Mouse (Mus musculus): Measurements from ENCODE around the gene 4933407L21Rik.

The 4933407L21Rik gene

DNA sequence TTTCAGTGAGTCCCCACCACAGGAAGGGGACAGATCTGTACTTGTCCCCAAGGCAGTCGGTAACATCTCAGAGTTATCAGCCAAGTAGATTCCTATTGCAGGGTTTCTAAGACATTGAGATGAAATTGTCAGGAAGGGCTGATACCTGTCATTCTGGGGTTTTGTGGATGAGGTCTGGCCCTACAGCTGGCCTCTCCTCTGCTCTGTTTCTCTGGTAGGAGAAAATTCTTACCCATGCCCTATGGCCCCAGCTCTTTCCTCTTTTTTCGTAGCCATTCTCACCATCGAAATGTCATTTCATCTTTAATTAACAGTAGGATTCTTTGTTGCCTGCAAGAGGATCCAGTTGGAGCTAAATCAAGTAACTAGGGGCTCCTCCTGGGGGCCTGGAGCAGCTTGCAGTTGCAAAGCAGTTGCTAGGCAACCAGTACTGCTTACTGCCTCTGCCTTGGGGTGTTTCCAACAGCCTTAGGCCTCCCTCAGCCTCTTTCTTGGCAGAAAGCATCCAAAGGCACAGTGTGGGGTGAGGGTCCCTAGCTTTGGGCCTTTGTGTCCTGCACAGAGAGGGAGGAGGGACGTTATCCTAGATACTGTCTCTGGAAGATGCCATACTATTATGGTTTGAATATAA, at the start of gene 4933407L21Rik:
Gene 4933407L21Rik, plus strand, starts transcription at position 427 of the 631 bp plus-strand sequence.
- in situ Hi-C loops (cut with MboI; ENCODE audit: unreplicated experiment in 2 of 2): loop anchor here (25.0 kb wide), 1 partner anchor 409 kb away; no protein-coding TSS in a partner anchor

DNA sequence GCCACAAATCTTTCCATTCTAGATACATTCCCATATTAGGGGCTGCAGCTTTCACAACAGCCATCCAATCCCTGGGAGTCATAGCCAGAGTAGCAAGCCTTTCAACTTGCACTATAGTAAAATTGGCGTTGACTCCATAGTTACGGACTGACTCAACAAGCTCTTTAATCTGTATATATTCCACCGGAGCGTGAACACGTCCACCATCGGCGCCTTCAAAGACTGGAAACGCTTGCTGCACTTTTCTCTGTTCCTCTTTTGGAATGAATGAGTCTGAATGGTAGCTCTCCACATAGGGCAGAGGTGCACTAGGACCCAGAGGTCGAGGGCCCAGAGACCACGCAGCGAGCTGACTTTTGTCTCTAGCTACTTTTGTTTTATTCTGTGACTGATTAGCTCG, 46.3 kb upstream of the 4933407L21Rik start:
- in situ Hi-C loops (cut with MboI; ENCODE audit: unreplicated experiment in 2 of 2): no loop called here

DNA sequence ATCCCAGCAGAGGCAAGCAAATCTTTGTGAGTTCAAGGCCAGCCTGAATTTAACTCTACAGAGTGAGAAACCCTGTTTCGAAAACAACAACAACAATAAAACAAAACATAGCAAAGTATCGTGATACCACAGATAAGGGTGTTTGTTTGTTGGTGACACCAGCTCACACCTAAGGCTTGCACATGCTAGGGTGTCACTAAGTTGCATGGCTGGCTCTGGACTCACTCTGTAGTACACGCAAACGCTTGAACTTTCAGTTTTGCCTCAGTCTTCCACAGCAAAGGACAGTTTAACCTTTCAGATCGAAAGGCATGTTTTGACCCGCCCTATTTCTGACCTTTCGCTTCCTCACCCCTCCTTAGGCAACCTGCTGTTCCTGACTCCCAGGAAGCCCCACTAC, 41.1 kb upstream of the 4933407L21Rik start:
- in situ Hi-C loops (cut with MboI; ENCODE audit: unreplicated experiment in 2 of 2): no loop called here

DNA sequence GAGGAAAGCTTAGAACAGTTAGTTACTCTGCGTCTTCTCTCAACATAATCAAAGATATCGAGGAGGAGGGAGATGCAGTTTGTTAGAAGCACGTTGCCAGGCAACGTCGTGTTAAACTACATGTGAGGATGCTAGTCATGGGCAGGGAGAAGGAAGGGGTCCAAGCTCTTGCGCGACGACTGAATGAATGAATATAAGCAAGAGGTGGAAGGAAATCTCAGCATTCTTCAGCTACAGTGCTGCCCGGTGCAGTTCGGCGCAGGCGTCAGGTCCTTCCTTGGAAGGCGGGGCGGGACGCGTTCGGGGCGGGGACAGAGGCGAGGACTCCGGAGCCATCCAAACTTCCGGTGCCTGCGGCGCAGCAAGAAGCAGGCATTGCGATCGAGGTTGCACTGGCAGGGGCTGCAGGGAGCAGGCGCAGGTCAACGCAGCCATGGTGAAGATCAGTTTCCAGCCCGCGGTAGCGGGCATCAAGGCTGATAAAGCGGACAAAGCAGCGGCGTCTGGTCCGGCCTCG, 34.0 kb upstream of the 4933407L21Rik start, which contains the start of gene Itm2c:
Gene Itm2c, plus strand, starts transcription at position 51 of the 517 bp plus-strand sequence.
- in situ Hi-C loops (cut with MboI; ENCODE audit: unreplicated experiment in 2 of 2): no loop called here

DNA sequence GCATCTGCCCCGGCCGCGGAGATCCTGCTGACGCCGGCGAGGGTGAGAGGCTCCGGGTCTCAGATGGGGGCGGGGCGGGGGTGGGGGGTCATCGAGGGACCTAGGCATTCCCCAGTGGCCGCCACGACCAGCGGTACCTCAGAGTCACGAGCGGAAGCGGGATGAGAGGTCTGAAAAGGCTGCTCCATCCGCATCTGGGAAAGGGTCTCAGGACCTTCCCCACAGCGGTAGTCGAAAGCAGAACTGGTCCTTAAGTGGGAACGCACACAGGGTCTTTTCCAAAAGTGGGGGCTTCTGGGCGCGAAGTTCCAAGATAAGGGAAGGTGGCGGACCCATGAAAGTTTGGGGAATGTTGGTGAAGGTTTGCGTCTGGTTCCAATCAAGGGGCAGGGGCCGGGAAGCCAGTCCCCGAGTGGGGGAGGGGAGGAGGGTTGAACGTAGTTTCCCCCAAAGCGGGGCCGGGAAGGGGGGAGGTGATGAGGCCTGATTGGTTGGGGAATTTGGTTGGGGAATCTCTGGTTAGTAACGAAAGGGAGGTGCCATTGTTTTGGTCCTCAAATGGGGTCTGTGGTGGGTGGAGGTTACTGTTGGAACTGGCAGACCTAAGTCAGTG, 33.4 kb upstream of the 4933407L21Rik start:
- in situ Hi-C loops (cut with MboI; ENCODE audit: unreplicated experiment in 2 of 2): no loop called here

DNA sequence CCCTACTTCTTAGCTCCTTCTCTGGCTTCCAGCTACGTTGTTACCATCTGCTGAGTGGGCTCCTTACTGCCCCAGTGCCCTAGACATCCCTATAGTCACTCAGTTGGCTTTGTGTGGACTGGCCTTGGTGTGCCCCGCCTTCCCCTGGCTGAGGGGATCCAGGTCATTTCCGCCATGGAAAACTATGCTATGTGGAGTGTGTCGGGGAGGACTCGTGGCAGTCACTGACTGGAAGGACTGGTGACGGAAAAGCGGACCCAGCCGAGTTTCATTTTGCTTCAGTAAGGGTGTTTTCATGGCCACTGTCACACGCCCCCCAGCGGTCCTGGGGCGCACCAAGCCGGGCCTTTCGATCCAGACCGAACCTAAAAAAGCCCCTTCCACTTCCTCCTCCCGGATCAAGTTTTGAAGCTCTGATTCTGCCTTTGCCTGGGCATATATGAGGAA, 32.9 kb upstream of the 4933407L21Rik start:
- in situ Hi-C loops (cut with MboI; ENCODE audit: unreplicated experiment in 2 of 2): no loop called here

DNA sequence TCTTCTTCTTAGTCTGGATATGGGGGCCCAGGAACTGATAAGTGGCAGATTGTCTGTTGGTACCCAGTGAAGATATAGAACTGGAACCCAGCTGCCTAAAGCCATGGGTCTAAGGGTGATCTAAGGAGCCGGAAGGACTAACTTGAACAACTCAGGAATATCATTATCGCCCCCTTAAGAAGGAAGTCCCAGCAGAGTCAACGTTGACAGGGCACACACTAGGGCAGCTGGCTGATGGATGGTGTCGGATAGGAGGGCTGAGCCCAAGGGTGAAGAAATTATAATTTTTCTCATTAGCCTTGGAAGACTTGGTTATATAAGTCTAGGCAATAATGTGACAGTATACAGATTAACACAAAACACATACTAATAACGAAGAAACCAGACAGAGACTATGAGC, 32.2 kb upstream of the 4933407L21Rik start:
- in situ Hi-C loops (cut with MboI; ENCODE audit: unreplicated experiment in 2 of 2): no loop called here

DNA sequence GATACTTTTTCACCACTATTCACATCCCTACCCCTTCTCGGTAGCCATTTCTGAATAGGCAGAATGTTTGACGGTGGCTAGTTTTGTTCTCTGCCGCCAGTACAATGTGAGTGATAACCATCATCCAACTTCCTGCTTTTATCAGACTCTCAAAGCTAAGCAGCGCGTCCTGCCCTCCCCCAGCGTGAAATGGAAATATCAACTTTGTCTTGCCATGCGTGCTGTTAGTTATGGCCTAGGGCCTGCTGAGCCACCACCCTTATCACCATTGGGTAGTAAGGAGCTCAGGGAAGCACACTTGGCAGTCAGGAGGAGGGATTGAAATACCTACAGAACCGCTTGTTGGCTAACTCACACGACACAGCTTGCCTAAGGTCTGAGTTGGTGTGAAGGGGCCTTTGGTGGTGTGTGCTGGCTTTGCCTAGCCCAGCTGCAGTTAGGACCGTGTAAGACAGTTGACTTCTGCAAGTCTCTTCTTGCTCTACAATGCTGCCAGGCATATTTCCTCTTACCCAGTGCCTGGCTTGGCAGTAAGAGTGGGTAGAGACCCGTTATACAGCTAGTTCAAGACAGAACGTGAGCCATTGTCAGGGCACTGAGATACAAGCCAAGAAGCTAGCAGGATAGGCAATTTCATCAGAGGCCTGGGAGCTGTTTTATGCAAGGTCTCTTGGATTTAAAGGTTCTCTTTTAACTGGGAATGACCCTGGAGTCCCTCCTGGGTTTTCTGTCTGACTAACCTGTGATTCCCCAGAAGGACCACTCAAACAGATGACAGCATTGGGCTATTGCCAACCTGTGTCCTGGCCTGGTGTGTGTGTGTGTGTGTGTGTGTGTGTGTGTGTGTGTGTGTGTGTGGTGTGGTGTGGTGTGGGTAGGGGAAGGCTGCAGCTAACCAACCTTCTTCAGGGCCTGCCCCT, 31.2 kb upstream of the 4933407L21Rik start:
- in situ Hi-C loops (cut with MboI; ENCODE audit: unreplicated experiment in 2 of 2): no loop called here

DNA sequence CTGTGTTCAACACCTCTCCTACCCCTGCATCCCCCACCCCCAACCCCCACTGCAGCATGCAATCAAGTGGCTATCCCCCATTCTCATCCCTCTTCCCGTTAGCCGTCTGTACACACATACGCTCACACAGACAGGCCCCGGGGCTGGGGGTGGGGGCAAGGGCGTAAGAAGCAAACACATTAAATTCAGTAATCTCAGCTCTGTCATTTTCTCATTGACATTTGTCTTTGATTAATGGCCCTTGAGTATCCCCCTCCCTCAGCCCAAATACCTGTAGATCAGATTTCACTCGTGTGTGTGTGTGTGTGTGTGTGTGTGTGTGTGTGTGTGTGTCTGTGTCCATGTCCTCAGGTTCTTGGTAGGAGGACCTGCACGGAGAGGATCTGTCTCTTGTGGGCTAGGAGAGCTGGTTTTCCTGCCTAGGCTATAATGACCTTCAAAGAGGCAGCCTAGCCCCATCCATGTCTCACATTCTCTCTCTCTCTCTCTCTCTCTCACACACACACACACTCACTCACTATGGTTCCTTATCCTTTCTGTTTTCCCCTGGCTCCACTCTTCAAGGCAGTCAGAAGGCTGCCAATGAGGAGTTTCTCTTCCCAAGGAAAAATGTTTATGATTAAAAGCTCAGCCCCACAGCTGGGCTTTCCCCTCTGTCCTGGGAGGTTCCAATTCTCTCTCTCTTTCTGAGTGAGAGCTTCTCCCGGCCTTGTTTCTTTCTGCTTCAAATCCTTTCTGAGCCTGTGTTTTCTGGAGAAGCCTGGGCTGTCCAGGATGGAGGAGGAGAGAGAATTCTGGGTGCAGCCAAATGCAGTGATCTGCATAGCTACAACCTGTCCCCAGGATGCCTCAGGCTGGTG, 30.2 kb upstream of the 4933407L21Rik start:
- in situ Hi-C loops (cut with MboI; ENCODE audit: unreplicated experiment in 2 of 2): no loop called here

DNA sequence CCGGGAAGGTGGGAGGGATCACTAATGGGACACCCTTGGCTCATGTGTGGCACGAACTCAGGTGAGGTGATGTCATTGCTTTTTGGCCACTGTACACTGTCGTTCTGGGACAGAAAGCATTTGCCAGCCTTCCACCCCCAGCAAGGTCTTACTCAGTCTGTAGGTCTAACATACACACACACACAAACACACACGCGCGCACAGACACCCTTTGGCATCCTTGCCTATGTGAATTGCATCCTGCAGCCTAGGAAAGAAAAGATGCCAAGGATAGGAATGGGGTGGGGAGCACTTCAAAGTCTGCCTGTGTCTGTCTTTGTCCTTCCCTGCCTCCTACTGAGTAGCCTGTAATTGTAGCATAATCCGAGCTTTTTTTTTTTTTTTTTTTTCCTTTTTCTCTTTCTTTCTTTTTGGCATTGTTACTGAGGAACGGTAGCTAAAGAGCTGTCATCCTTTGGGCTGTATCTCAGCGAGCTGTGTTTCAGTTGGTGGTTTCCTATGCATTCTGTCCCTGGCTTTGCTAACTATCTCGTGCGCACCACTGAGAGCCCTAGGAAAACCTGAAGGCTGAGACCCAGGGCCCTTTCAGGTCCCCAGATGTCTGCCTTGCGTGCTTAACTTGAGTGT, 29.4 kb upstream of the 4933407L21Rik start:
- in situ Hi-C loops (cut with MboI; ENCODE audit: unreplicated experiment in 2 of 2): no loop called here

DNA sequence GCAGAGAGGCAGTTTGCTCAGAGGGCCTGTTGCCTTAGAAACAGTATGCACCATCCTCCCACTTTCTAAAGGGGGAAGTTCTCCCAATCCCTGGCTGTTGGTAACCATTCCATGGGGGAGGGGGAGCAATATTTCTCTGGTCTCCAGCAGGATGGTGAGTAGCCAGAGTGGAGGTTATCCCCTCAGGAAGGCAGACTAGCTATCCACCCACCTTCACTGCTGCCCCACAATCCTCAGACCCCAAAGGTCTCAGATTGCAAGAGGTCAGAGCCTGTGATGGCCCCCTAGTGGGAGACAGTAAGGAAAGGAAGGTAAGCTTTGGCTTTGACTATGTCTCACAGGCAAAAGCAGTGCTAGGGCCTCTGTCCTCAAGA, 28.9 kb upstream of the 4933407L21Rik start:
- in situ Hi-C loops (cut with MboI; ENCODE audit: unreplicated experiment in 2 of 2): no loop called here

DNA sequence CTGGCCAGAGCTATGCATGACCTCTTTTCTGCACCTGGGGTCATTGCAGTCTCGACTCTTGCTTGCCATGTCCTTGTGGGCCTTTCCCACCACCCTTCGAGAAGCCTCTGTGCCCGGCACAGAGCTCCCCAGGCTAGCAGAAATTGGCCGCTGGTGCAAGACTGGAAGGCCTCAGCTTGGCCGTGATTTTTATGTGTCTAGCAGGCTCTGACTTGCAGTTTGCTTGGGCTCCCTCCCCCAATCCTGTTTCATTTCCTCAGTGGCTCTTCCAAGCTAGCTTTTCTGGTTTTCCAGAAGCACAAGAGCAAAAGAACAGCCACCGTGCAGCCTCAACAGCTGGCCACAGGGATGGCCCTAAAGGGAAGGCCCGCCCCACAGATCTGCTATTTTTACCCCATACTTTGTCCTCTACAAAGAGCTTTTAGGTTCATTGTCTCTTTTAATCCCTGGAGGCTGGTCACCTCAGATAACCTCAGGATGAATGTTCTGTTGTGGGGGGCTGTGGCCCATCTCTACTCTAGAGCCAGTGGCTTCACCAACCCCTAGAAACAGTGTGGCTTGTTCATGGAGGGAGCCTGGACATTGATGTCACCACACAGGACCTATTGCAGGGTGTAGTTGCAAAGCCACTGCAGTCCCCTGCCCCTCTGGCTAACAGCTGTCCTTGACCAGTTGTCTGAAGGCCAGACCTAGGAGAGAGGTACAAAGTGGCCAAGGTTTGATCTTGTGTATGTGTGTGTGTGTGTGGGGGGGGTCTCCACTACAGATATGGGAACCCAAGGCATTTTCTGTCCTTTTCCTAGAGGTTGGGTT, 27.6 kb upstream of the 4933407L21Rik start:
- in situ Hi-C loops (cut with MboI; ENCODE audit: unreplicated experiment in 2 of 2): no loop called here

DNA sequence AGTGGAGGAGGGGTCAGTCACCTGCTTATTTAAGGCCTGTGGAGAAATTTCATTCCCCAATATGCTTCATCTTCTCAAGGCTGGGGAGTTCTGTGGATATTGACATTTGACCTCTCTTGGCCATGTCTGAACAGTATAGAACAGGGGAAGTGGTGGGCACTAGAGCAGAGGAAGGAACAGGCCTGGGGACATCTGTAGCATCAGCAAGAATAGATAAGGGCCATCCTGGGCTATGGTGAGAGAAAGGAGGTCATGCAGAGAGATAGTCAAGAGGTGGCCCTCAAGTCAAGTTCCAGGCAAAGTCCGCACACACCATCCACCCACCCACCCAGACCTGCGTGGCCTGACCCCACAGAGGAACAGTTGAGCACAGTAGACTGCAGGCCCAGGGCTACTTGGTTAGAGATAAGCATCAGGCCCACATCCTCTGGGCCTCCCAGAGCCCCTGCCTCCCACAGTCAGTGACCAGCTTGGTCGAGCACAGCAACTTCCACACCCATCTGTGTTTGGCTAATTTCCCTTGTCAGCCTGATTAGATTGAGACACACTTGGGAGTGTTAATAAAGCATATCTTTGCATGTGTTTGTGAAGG, 26.7 kb upstream of the 4933407L21Rik start:
- in situ Hi-C loops (cut with MboI; ENCODE audit: unreplicated experiment in 2 of 2): no loop called here

DNA sequence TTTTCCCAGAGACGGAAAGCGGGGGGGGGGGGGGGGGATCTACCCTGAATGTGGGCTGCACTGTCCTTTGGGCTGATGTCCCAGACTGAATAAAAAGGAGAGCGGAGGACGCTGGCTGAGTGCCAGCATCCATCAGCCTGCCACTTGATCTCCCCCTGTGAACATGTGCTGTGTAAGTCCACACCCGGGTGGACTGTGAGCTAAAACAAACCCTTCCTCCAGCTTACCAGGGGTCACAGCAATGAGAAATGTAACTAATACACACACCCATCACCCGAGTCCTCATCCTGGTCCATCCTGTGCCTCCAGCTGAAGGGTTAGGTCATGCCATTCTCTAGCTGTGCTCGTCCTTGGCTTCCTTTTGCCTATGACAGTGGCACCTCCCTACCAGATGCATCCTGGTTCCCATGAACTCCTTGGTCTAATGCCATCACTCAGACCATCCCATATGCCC, 26.1 kb upstream of the 4933407L21Rik start:
- in situ Hi-C loops (cut with MboI; ENCODE audit: unreplicated experiment in 2 of 2): no loop called here

DNA sequence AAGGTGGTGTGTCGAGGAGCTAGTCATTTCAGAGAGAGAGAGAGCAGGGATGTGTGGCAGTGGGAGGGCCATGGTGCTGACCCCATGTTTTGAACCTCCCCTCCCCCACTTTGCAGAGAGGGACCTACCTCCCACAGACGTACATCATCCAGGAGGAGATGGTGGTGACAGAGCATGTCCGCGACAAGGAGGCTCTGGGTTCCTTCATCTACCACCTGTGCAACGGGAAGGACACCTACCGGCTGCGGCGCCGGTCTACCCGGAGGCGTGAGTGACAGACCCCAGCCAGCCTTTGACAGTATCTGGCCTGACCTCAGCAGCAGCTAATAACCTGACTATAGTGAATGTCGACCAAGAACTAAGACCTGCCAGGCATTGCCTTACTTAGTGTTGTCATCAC, 21.4 kb upstream of the 4933407L21Rik start:
- in situ Hi-C loops (cut with MboI; ENCODE audit: unreplicated experiment in 2 of 2): no loop called here

DNA sequence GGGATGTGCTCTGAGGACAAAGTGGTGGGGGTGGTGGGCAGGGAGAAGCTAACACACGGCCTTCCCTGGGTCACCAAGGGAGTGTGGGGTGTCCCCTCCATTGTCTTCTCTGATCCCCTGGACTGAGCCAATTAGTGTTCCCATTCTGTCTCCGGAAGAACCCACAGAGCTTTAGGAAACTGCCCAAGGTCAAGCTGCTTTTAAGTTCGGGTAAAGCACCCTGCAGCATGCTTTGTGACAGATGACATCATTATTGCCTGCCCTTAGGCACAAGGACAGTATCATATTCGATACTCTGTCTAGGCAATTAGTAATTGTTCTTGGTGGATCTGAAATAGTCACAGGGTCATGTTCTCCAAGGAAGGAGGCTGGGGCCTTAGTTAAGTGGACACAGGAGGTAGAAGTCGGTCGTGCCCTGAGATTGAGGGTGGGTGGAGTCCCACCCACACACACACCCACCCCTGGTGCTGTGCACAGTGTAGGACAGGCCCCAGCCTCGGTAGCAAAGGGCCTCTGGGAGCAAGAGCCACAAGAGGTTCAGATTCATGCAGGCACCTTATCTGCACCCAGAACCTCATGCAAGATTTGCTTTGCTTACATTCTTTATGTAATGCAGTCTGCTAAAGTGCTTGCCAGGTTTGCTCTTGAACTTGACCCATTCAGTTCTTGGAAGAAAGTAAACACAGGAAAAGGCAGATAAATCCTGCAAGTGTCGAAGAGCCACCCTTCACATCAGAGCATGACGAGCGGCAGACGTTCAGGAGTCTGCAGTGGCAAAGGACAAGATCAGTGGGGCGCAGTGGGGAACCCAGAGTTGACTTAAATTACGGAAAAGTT, 19.3 kb upstream of the 4933407L21Rik start:
- in situ Hi-C loops (cut with MboI; ENCODE audit: unreplicated experiment in 2 of 2): no loop called here

DNA sequence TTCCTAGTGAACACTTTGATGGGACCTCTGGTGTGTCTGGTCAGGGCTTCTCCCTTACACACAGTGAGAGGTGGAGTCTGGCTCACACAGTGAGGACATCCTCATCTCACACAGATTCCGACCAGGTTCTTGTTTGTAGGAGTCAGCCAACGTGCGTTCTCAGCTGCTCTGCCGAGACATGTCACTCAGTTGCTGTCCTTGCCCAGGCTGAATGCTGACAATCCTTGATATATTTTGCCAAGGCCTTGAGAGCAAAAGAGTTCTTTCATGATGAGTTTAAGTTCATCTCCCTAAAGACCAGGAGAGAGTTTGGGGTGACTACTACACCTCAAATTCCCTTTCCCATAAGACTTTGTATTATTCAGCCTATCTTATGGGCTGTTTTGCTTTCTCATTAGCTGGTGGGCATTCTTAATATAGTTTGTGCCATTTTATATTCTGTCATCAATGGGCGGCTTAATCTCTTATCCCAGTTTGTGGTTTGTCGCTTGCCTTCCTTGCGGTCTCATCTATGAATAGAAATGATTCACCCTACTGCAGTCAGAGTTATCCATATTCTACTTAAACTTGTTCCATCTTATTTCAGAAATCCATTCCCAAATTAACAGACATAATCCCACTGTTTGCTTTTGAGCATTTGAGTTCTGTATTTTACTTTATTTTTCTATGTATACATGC, 15.1 kb upstream of the 4933407L21Rik start:
- in situ Hi-C loops (cut with MboI; ENCODE audit: unreplicated experiment in 2 of 2): no loop called here

Data from v-Abl transformed pro-B cells (cell line).